Mouse (Mus musculus) megakaryocyte, embryonic 14.5 days (primary cell): ENCODE measurements around the gene Nadk2.

Experiments
- FLI1 ChIP-seq: IDR thresholded peaks from 2 replicates; pipeline ENCODE4 v1.6.1; 2012; ENCODE audit warnings: low read length, inconsistent platforms, mixed read lengths
- GATA1 ChIP-seq: IDR thresholded peaks from 3 replicates; pipeline ENCODE4 v1.6.1; 2012; ENCODE audit warnings: mixed read lengths, low read length, inconsistent platforms, borderline replicate concordance

DNA sequence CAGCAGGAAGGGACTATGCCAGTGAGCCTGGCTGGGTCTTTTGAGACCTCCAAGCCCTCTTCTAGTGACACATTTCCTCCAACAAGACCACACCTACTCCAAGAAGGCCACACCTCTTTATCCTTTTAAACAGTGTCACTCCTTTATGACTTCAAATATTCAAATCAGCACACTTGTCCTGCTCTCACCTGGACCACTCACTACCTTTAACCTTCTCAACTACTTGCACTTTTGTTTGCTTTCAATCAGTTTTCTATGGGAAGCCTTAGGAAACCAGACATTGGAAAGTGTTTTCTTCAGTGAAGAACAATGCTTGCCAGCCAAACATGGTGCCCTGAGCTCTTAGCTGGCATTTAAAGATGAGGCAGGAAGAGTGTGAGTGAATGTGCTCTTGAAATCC lies 84.3 kb downstream of the Nadk2 start, which contains the start of gene Skp2:
- TF ChIP-seq GATA1: no peak
- TF ChIP-seq FLI1: no peak
